Mouse (Mus musculus) liver, embryonic 15.5 days (tissue): ENCODE measurements around the gene Ube4a. TPM values are rescaled to one million over a fixed set of nuclear protein-coding genes. Genes with fewer than 3 reads are reported as not detected.

ENCODE experiments used
- ATAC-seq: fragments of 200-750 bp; cut with Nextera tagmentation; 2 replicates; pipeline ENCODE4 v1.8.0; 2017; ENCODE audit warnings: moderate number of reproducible peaks, mild to moderate bottlenecking, moderate library complexity; ENCODE audit not compliant: insufficient read depth
- H3K27ac ChIP-seq: fragments of 300-500 bp; sonication (generic); replicated peaks from 2 replicates; pipeline ENCODE4 v1.5.1; 2015; ENCODE audit warnings: mild to moderate bottlenecking, inconsistent platforms
- H3K27me3 ChIP-seq: fragments of 300-500 bp; sonication (generic); 2 replicates; pipeline ENCODE4 v1.6.1; 2015; ENCODE audit warnings: mild to moderate bottlenecking, inconsistent platforms
- H3K36me3 ChIP-seq: fragments of 300-500 bp; sonication (generic); replicated peaks from 2 replicates; pipeline ENCODE4 v1.6.1; 2015; ENCODE audit warnings: moderate library complexity, mild to moderate bottlenecking, inconsistent platforms
- H3K4me1 ChIP-seq: fragments of 300-500 bp; sonication (generic); replicated peaks from 2 replicates; pipeline ENCODE4 v1.6.1; 2015; ENCODE audit warnings: inconsistent platforms
- H3K4me2 ChIP-seq: fragments of 300-500 bp; sonication (generic); 2 replicates; pipeline ENCODE4 v1.6.1; 2015; ENCODE audit warnings: moderate library complexity, mild to moderate bottlenecking, inconsistent platforms
- H3K4me3 ChIP-seq: fragments of 300-500 bp; sonication (generic); replicated peaks from 2 replicates; pipeline ENCODE4 v1.5.1; 2015; ENCODE audit warnings: mild to moderate bottlenecking, inconsistent platforms
- H3K9ac ChIP-seq: fragments of 300-500 bp; sonication (generic); 2 replicates; pipeline ENCODE4 v1.6.1; 2015; ENCODE audit warnings: moderate library complexity, mild to moderate bottlenecking, inconsistent platforms
- H3K9me3 ChIP-seq: fragments of 300-500 bp; sonication (generic); replicated peaks from 2 replicates; pipeline ENCODE4 v1.6.1; 2016; ENCODE audit warnings: inconsistent platforms
- WGBS: fragments of 180-500 bp; shearing (Covaris S2); methylation state at CpG from one replicate; pipeline ENCODE4 v1.1.7; 2015; ENCODE audit warnings: mixed read lengths; ENCODE audit not compliant: insufficient replicate concordance; 5-methylcytosine and 5-hydroxymethylcytosine counted together
- polyA plus RNA-seq: library from polyadenylated mRNA; unstranded; fragments of >200 nt; fragmentation: Nextera tagmentation; extraction: Ambion mirVana; gene quantifications from 2 replicates; pipeline ENCODE4 v1.2.1, GENCODE M21; 2015

Gene Ube4a
- polyA plus RNA-seq, 1 experiment from 2014 or later: 10.9 TPM

DNA sequence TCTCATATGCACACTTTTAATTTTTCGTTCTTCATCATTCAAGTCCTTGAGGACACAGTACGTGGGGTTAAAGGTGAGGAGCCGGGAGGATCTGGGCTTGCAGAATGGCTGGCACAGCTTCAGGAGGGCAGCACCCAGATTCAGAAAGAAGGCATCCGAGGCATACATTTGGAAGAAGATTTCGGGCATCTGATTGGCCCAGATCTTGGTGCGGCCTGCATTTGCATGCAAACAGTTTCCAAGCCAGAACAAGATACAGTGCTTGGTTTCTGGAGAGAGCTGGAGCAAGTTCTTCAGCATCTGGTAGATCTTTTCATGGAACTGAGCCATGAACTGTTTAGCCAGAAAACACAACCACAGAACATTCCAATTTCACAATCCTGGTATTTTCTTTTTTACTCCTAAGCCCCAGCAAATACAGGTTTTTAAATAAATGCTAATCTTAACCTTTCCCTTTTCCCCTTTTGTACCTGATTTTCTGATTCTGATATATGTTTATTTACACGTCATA lies 19.2 kb downstream of the Ube4a start:
- H3K27ac ChIP-seq: no peak overlapping the region
- H3K9ac ChIP-seq: no peak overlapping the region
- H3K4me2 ChIP-seq: no peak overlapping the region
- no peak overlapping the region for H3K4me3 ChIP-seq
- H3K36me3 ChIP-seq: peaks cover 96% of the 10 kb centered on the region
- H3K9me3 ChIP-seq: no peaks in the 10 kb centered on the region
- WGBS: 83% methylated on average over 7 of the region's 7 CpGs
- H3K27me3 ChIP-seq: no peaks in the 10 kb centered on the region
- H3K4me1 ChIP-seq: no peaks in the 10 kb centered on the region
- ATAC-seq: no peak

DNA sequence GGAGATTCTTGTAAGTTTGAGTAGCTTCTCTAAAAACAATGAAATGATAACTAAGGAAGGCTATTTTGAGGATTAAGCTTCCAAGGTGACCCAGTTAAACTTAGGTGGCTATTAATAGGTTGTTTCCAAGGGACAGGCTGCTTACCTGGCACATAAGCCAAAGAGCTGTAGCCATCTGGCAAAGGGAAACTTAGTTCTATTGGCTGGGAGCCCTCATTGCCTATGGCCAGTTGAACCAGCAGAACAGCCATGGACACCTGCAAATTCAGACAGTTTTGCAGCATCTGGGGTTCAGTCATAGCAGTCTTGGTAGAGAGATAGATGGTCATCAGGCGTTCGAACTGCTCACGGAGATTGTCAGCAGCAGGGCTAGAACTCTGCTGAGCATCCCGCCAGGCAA lies 23.0 kb downstream of the Ube4a start:
- H3K27me3 ChIP-seq: no peaks in the 10 kb centered on the region
- H3K9me3 ChIP-seq: no peaks in the 10 kb centered on the region
- H3K36me3 ChIP-seq: peaks cover 91% of the 10 kb centered on the region
- no peak overlapping the region for H3K27ac ChIP-seq
- H3K4me3 ChIP-seq: no peak overlapping the region
- H3K9ac ChIP-seq: no peak overlapping the region
- H3K4me1 ChIP-seq: no peaks in the 10 kb centered on the region
- ATAC-seq: no peak
- WGBS: 78% methylated on average over 4 of the region's 4 CpGs
- H3K4me2 ChIP-seq: no peak overlapping the region

DNA sequence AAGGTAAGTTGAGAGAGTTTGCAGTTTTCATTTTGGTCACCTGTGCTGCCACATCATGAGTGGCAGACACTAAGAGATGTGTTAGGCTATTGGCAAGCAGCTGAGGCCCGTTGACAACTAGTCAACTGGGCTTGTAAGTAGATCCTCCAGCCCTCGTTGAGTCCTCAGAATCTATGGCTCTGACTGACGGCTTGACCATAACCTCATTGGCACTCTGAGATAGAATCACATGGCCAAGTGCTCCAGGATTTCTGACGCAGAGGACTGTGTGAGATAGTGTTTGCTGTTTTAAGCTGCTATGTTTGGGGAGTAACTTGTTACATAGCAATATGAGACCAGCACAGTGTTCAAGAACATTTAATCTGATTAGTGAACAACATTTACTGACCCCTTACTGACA lies 23.6 kb downstream of the Ube4a start:
- Histone ChIP-seq H3K4me2 (no peak overlapping the region), H3K9ac (no peak overlapping the region), H3K27me3 (no peaks in the 10 kb centered on the region), H3K27ac (no peak overlapping the region), H3K4me1 (no peaks in the 10 kb centered on the region), H3K4me3 (no peak overlapping the region), H3K9me3 (no peaks in the 10 kb centered on the region), H3K36me3 (peaks cover 91% of the 10 kb centered on the region)
- no peak for ATAC-seq
- WGBS: 81% methylated on average over 4 of the region's 4 CpGs

DNA sequence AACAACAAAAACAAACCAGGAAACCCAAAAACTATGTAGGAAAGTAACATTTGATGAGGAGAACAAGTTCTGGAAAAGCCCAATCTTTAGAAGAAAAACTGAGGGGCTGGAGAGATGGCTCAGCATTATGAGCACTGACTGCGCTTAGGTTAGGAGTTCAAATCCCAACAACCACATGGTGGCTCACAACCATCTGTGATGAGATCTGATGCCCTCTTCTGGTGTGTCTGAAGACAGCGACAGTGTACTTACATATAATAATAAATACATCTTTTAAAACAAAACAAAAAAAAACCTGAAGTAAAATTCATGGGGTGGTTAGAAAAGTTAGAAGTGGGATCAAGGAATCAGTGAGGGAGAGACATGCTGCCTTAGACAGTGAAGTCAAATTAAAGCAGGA lies 43.9 kb downstream of the Ube4a start:
- peak overlapping the region; percentile 76 for H3K4me2 ChIP-seq
- no peaks in the 10 kb centered on the region for H3K9me3 ChIP-seq
- 75% methylated on average over 2 of the region's 2 CpGs for WGBS
- H3K9ac ChIP-seq: peak overlapping the region; percentile 94; the same call in 1 of the 2 replicates
- no peaks in the 10 kb centered on the region for H3K27me3 ChIP-seq
- H3K4me1 ChIP-seq: peaks cover 18% of the 10 kb centered on the region
- peak overlapping the region; percentile 94 for H3K4me3 ChIP-seq
- peaks cover 13% of the 10 kb centered on the region for H3K36me3 ChIP-seq
- peak overlapping the region; percentile 89 for H3K27ac ChIP-seq
- ATAC-seq: no peak

DNA sequence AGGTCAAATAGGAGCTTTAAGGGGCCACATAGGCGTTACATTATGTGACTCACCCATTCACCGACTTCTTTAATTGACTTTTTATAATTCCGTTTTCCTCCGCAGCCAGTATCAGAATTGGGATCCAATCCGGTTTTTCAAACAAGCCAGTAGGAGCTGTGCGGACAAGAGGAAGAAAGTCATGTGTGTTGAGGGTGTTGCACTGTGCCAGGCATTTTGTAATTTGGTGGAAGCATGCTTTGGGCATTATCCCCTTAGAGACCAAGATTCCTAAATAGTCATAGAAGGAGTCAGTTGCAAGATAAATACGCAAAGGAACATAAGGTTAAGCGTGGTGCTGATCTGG lies 44.3 kb downstream of the Ube4a start:
- Histone ChIP-seq H3K9me3 (no peaks in the 10 kb centered on the region), H3K4me2 (peak overlapping the region; percentile 76), H3K9ac (peak overlapping the region; percentile 94), H3K27ac (peak overlapping the region; percentile 89), H3K36me3 (0 out of 2 replicates have a peak, but pooled peaks cover 12% of the 10 kb centered on the region), H3K27me3 (no peaks in the 10 kb centered on the region), H3K4me3 (peak overlapping the region; percentile 94), H3K4me1 (peaks cover 18% of the 10 kb centered on the region)
- peak; percentile 66 for ATAC-seq
- WGBS: 1% methylated on average over 8 of the region's 8 CpGs

DNA sequence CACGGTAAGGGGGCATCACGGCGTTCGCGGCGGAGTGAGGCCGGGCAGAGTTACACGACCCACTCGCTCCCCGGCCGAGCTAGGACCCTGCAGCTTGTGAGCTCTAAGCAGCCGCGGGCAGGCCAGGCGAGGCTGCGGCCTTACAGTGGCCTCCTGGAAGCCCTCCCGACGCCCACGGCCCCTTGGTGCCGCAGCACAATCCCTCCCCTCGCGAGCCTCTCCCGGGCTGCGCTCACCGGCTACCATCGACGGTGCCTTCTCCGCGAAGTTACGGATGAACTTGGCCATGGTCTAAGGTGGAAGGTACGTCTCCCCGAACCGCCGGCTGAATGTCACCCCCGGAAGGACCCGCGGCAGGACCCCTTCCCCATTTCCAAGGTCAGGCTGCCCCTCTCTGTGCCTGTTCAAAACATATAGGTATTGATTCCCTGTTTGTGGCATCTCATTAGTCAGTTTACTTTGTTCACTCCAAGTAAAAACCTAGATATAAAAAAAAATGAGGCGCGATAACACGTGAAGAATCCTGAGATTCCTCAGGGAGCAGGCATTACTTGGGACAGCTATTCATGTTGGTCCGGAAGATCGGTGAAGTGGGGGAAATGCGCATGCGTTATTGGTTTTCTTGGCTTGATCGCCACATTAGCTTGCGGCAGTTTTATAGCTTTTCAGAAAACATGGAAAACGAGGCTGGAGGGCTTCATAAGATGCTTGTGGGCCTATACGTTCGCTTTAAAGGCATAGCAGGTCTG lies 44.9 kb downstream of the Ube4a start, which contains the start of gene Atp5l:
Gene Atp5l, minus strand, starts transcription at position 369 of the 749 bp plus-strand sequence.
- H3K4me3 ChIP-seq: peak within 1 kb of the TSS; percentile 94
- peak within 1 kb of the TSS; percentile 94 for H3K9ac ChIP-seq
- H3K4me1 ChIP-seq: peaks cover 20% of the 10 kb centered on the region
- H3K4me2 ChIP-seq: peak within 1 kb of the TSS; percentile 76
- H3K36me3 ChIP-seq: 0 out of 2 replicates have a peak, but pooled peaks cover 8% of the 10 kb centered on the region
- H3K27ac ChIP-seq: peak within 1 kb of the TSS; percentile 89
- no peaks in the 10 kb centered on the region for H3K27me3 ChIP-seq
- H3K9me3 ChIP-seq: no peaks in the 10 kb centered on the region
- peak; percentile 81 for ATAC-seq
- WGBS: under 1% methylated on average over 48 of the region's 48 CpGs

DNA sequence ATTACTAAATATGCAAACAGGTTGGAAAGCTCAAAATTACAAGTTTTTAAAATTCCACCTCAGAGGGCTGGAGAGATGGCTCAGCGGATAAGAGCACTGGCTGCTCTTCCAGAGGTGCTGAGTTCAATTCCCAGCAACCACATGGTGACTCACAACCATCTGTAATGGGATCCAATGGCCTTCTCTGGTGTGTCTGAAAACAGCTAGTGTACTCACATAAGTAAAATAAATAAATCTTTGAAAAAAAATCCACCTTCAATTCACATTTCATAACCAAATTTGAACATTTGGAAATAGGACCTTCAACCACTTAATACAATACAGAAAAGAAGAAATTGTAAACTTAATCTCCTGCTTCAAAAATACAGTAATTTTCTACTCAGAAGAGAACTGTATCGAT lies 45.8 kb downstream of the Ube4a start:
- Histone ChIP-seq H3K9me3 (no peaks in the 10 kb centered on the region), H3K4me2 (peak overlapping the region; percentile 76), H3K27ac (peak overlapping the region; percentile 89), H3K9ac (peak overlapping the region; percentile 94), H3K4me3 (peak overlapping the region; percentile 94), H3K36me3 (peaks cover 11% of the 10 kb centered on the region; the same call in 1 of the 2 replicates), H3K4me1 (peaks cover 28% of the 10 kb centered on the region), H3K27me3 (no peaks in the 10 kb centered on the region)
- WGBS: 18% methylated on average over 2 of the region's 2 CpGs
- ATAC-seq: no peak

DNA sequence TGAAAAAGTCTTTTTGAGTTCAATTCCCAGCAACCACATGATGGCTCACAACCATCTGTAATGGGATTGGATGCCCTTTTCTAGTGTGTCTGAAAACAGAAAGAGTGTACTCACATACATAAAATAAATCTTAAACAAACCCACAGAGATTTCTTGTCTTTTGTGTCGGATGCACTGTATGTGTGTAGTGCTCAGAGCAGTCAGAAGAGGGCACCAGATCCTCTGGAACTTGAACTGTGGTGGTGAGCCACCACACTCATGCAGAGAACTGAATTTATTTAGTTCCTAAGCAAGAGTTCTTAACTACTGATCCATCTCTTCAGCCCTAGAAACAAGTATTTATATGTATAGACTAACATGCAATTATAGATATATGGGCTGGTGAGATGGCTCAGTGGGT lies 49.2 kb downstream of the Ube4a start:
- no peaks in the 10 kb centered on the region for H3K9me3 ChIP-seq
- ATAC-seq: no peak
- H3K4me2 ChIP-seq: no peak overlapping the region
- H3K4me3 ChIP-seq: no peak overlapping the region
- no peak overlapping the region for H3K9ac ChIP-seq
- no peak overlapping the region for H3K27ac ChIP-seq
- peaks cover 40% of the 10 kb centered on the region for H3K36me3 ChIP-seq
- H3K27me3 ChIP-seq: no peaks in the 10 kb centered on the region
- peaks cover 25% of the 10 kb centered on the region for H3K4me1 ChIP-seq
- WGBS: 47% methylated on average over 1 of the region's 1 CpGs

DNA sequence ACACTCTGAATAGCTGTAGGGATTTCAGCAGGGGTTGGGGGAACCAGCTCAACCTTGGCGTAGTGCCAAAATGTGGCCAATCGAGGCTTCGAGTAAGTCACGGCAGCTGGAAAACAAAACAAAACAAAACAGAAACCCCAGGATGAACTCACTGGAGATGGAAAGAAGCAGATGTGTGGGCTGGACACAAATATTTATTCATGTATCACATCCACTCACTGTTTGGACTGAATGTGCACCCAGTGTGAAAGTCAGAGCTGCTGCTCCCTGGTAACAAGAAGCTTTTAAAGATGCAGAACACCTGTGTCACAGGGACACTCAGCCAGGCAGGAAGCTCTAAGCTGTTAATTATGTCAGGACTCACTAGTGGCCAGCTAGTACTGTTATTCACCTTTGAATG lies 50.7 kb downstream of the Ube4a start:
- Histone ChIP-seq H3K36me3 (peaks cover 50% of the 10 kb centered on the region), H3K4me3 (no peak overlapping the region), H3K4me1 (peaks cover 24% of the 10 kb centered on the region), H3K9ac (no peak overlapping the region), H3K27ac (no peak overlapping the region), H3K4me2 (no peak overlapping the region), H3K27me3 (no peaks in the 10 kb centered on the region), H3K9me3 (no peaks in the 10 kb centered on the region)
- no peak for ATAC-seq
- 69% methylated on average over 4 of the region's 4 CpGs for WGBS

DNA sequence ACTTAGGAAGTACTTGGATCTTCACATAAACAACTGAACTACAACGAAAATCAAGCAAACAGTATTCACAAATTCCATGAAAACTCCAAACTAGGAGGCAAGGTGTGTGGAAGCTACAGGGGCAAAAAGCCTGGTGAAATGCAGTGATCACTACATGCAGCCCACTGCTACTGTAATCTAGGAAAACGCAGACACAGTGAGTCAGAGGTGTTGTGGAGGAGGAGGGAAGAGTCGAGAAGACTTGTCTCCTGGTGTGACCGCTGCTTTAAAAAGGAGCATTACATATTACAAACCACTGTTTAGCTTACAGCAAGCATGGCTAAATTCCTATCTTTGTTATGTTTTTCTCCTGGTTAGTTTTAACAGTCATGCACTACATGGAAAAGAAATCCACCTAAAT lies 54.0 kb downstream of the Ube4a start:
- H3K4me2 ChIP-seq: no peak overlapping the region
- H3K9me3 ChIP-seq: no peaks in the 10 kb centered on the region
- 0 out of 2 replicates have a peak, but pooled peaks cover 11% of the 10 kb centered on the region for H3K4me1 ChIP-seq
- H3K27ac ChIP-seq: no peak overlapping the region
- H3K27me3 ChIP-seq: no peaks in the 10 kb centered on the region
- H3K9ac ChIP-seq: no peak overlapping the region
- WGBS: 89% methylated on average over 4 of the region's 4 CpGs
- H3K4me3 ChIP-seq: no peak overlapping the region
- ATAC-seq: no peak
- peaks cover 42% of the 10 kb centered on the region for H3K36me3 ChIP-seq

DNA sequence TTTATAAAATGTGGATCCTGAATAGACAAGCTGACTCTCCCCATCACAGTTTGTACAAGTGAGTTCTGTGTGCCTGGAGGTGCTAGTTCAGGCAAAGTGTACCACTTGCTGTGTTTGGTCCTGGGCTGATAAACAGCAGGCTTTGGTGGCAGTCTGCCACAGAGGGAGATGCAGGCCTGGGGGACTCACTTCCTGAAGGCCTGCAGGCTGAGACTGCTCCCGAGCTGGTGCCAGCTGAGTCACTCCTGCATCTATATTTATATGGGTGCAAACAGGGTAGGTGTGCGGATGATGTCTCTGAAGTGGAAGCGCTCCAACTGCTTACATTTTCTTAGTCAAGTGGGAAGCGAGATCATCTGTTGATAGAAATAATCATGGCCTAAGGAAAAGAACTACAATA lies 59.8 kb downstream of the Ube4a start:
- ATAC-seq: no peak
- WGBS: 46% methylated on average over 4 of the region's 4 CpGs
- H3K27ac ChIP-seq: no peak overlapping the region
- H3K27me3 ChIP-seq: no peaks in the 10 kb centered on the region
- no peak overlapping the region for H3K4me3 ChIP-seq
- H3K4me1 ChIP-seq: peaks cover 3% of the 10 kb centered on the region; the same call in 1 of the 2 replicates
- peaks cover 5% of the 10 kb centered on the region for H3K36me3 ChIP-seq
- no peak overlapping the region for H3K9ac ChIP-seq
- no peak overlapping the region for H3K4me2 ChIP-seq
- H3K9me3 ChIP-seq: no peaks in the 10 kb centered on the region
